Mouse (Mus musculus): Measurements from ENCODE around the gene Rapsn.

- TF ChIP-seq CTCF (IDR thresholded peaks at IDR 0.05; ENCODE audit: low read depth): no peak
- TF ChIP-seq EP300 (optimal IDR thresholded peaks at IDR 0.05): no peak
These were observed 34.0 kb downstream of the Rapsn start for GRCm38 (mm10) chr2:91069306-91070000.
